Mouse (Mus musculus): ENCODE results near the gene Slc17a8. TPM values are rescaled to one million over a fixed set of nuclear protein-coding genes. Genes with fewer than 3 reads are reported as not detected.

Slc17a8 gene
- polyA plus RNA-seq, 1 experiment from 2014 or later = not detected

GRCm38 (mm10) chr10:89531976-89532375, 89.1 kb downstream of the Slc17a8 start:
- WGBS = 89% methylated on average over 2 of the region's 2 CpGs
- H3K36me3 ChIP-seq (ENCODE audit: control insufficient read depth, insufficient read depth, low read length) = no peaks in the 10 kb centered on the region

GRCm38 (mm10) chr10:89531194-89531634, 89.8 kb downstream of the Slc17a8 start:
- ATAC-seq (ENCODE audit: insufficient read depth, low FRiP score, low TSS enrichment) = no peak

More at GRCm38 (mm10) chr10:89531976-89532375, 89.1 kb downstream of the Slc17a8 start:
- Histone ChIP-seq H3K27ac (ENCODE audit: low read depth, low read length) (no peak overlapping the region), H3K4me1 (ENCODE audit: control insufficient read depth, insufficient read depth, low read length) (no peaks in the 10 kb centered on the region), H3K9me3 (ENCODE audit: control insufficient read depth, low read length) (no peaks in the 10 kb centered on the region), H3K4me3 (ENCODE audit: low read depth, low read length) (no peak overlapping the region), H3K27me3 (ENCODE audit: control insufficient read depth, insufficient read depth, low read length) (no peaks in the 10 kb centered on the region), H3K9ac (ENCODE audit: low read length) (no peak overlapping the region), H3K4me2 (ENCODE audit: low read depth) (no peak overlapping the region)
- ATAC-seq (ENCODE audit: insufficient read depth, low FRiP score, low TSS enrichment) = no peak
- DNase-seq (ENCODE audit: low spot score) = no peak

GRCm38 (mm10) chr10:89527054-89527453, 94.0 kb downstream of the Slc17a8 start:
- DNase-seq (ENCODE audit: low spot score) (no peak), ATAC-seq (ENCODE audit: insufficient read depth, low FRiP score, low TSS enrichment) (no peak)
- no peaks in the 10 kb centered on the region for H3K9me3 ChIP-seq (ENCODE audit: control insufficient read depth, low read length)
- no peak overlapping the region for H3K9ac ChIP-seq (ENCODE audit: low read length)
- H3K27me3 ChIP-seq (ENCODE audit: control insufficient read depth, insufficient read depth, low read length) = no peaks in the 10 kb centered on the region
- no peaks in the 10 kb centered on the region for H3K4me1 ChIP-seq (ENCODE audit: control insufficient read depth, insufficient read depth, low read length)
- 90% methylated on average over 5 of the region's 5 CpGs for WGBS
- H3K36me3 ChIP-seq (ENCODE audit: control insufficient read depth, insufficient read depth, low read length) = no peaks in the 10 kb centered on the region
- H3K4me2 ChIP-seq (ENCODE audit: low read depth) = no peak overlapping the region
- no peak overlapping the region for H3K27ac ChIP-seq (ENCODE audit: low read depth, low read length)
- H3K4me3 ChIP-seq (ENCODE audit: low read depth, low read length) = no peak overlapping the region

More at GRCm38 (mm10) chr10:89531194-89531634, 89.8 kb downstream of the Slc17a8 start:
- H3K36me3 ChIP-seq (ENCODE audit: control insufficient read depth, insufficient read depth, low read length) = no peaks in the 10 kb centered on the region
- H3K4me2 ChIP-seq (ENCODE audit: low read depth) = no peak overlapping the region
- H3K9me3 ChIP-seq (ENCODE audit: control insufficient read depth, low read length) = no peaks in the 10 kb centered on the region
- H3K9ac ChIP-seq (ENCODE audit: low read length) = no peak overlapping the region
- no peak overlapping the region for H3K27ac ChIP-seq (ENCODE audit: low read depth, low read length)
- whole genome bisulfite sequencing = 79% methylated on average over 5 of the region's 5 CpGs
- no peaks in the 10 kb centered on the region for H3K4me1 ChIP-seq (ENCODE audit: control insufficient read depth, insufficient read depth, low read length)
- no peak overlapping the region for H3K4me3 ChIP-seq (ENCODE audit: low read depth, low read length)
- no peak for DNase-seq (ENCODE audit: low spot score)
- H3K27me3 ChIP-seq (ENCODE audit: control insufficient read depth, insufficient read depth, low read length) = no peaks in the 10 kb centered on the region

GRCm38 (mm10) chr10:89525823-89526222, 95.2 kb downstream of the Slc17a8 start:
- 74% methylated on average over 2 of the region's 2 CpGs for WGBS

More at GRCm38 (mm10) chr10:89525823-89526222, 95.2 kb downstream of the Slc17a8 start:
- DNase-seq (ENCODE audit: low spot score) (no peak), ATAC-seq (ENCODE audit: insufficient read depth, low FRiP score, low TSS enrichment) (no peak)
- no peaks in the 10 kb centered on the region for H3K9me3 ChIP-seq (ENCODE audit: control insufficient read depth, low read length)
- no peak overlapping the region for H3K4me2 ChIP-seq (ENCODE audit: low read depth)
- H3K4me3 ChIP-seq (ENCODE audit: low read depth, low read length) = no peak overlapping the region
- H3K4me1 ChIP-seq (ENCODE audit: control insufficient read depth, insufficient read depth, low read length) = no peaks in the 10 kb centered on the region
- H3K36me3 ChIP-seq (ENCODE audit: control insufficient read depth, insufficient read depth, low read length) = no peaks in the 10 kb centered on the region
- H3K27ac ChIP-seq (ENCODE audit: low read depth, low read length) = no peak overlapping the region
- H3K27me3 ChIP-seq (ENCODE audit: control insufficient read depth, insufficient read depth, low read length) = no peaks in the 10 kb centered on the region
- no peak overlapping the region for H3K9ac ChIP-seq (ENCODE audit: low read length)

Other genes starting within 250 kb of the Slc17a8 start
- gene Gas2l3, start 177.3 kb downstream of the Slc17a8 start, polyA plus RNA-seq (2014; fragmentation: Nextera tagmentation; extraction: Ambion mirVana) = 7.4 and 8.0 TPM in 2 replicates
- gene Nr1h4, start 87.7 kb downstream of the Slc17a8 start, polyA plus RNA-seq (2014; fragmentation: Nextera tagmentation; extraction: Ambion mirVana) = not detected in 2 replicates
- 21.5 and 23.1 TPM in 2 replicates for gene Scyl2, start 65.0 kb upstream of the Slc17a8 start, polyA plus RNA-seq (2014; fragmentation: Nextera tagmentation; extraction: Ambion mirVana)
- gene Actr6, start 111.0 kb upstream of the Slc17a8 start, polyA plus RNA-seq (2014; fragmentation: Nextera tagmentation; extraction: Ambion mirVana) = 39.5 and 40.3 TPM in 2 replicates
- 27.6 and 31.6 TPM in 2 replicates for gene Uhrf1bp1l, start 123.7 kb upstream of the Slc17a8 start, polyA plus RNA-seq (2014; fragmentation: Nextera tagmentation; extraction: Ambion mirVana)

All from neural tube, embryonic 11.5 days (tissue).